In the genomic region with DNA sequence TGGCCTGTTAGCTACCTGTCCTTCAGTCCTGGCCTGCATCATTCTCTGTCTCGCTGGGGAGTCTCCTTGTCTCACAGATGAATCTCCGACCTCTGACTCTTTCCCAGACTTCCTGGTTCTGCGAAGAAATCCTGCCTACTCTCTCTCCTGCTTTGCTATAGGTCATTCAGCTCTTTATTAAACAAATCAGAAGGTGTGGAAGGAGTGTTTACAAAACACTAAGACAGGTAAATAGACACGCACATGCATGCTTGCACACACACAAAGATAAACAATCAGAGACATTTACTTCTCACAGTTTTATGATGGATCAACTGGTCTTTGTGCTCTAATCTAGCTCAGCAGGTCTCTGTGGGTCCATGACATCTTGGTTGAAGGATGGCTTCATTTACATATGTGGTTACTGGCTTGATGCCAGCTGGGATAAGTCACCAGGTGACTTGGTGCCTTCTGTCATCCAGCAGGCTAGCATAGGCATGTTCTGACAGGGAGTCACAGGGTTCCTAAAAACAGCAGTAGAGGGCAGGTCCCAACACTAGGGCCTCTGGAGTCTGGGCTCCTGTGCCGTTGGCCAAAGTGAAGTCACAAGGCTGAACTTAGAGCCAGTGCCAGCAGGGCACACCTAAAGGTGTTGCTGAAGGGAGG, we compare ENCODE assay signal across 20 mouse cellular contexts. TPM values are rescaled to one million over a fixed set of nuclear protein-coding genes. Genes with fewer than 3 reads are reported as not detected.
A peak's percentile ranks its signal among the peaks of the same experiment; 100 is the strongest.
DNase-seq lines count a peak whose midpoint lies in the region; ATAC-seq and TF ChIP-seq lines count a peak whose summit lies in the region.
"Had no signal": no experiment of that assay in that cellular context is flagged by ENCODE, and none has a peak within 500 bp of the region (broad histone marks: within the 10 kb centered on the region; RNA-seq: fewer than 3 reads in every experiment).

No protein-coding gene starts in this region.

- 63% methylated on average over 5 of the region's 5 CpGs for WGBS in cerebellum, adult 2 months
- WGBS in hindbrain, postnatal 0 days, result 82% methylated on average over 5 of the region's 5 CpGs
- WGBS in hindbrain, embryonic 12.5 days, result 88% methylated on average over 5 of the region's 5 CpGs
- 77% methylated on average over 5 of the region's 5 CpGs for WGBS in stomach, embryonic 16.5 days

- peak overlapping the region; percentile 44; the same call in 1 of the 2 replicates for H3K27ac ChIP-seq in cerebellum, adult 2 months (ENCODE audit: insufficient read depth, low read length)
- no peak overlapping the region for H3K27ac ChIP-seq in hindbrain, postnatal 0 days
- no peak overlapping the region for H3K27ac ChIP-seq in hindbrain, embryonic 12.5 days
- peak overlapping the region; percentile 50; the same call in 1 of the 2 replicates for H3K27ac ChIP-seq in stomach, embryonic 16.5 days (ENCODE audit: low read length)
- H3K27ac ChIP-seq: embryonic facial prominence, embryonic 13.5 days; limb, embryonic 12.5 days had no signal

- peak; percentile 32 to 54 for DNase-seq in cerebellum, adult 2 months
- no peak for DNase-seq in cerebellum, adult 11-12 months
- peak; percentile 15 for DNase-seq in hindbrain, postnatal 0 days (ENCODE audit: low spot score)
- peak; percentile 40 for DNase-seq in brain, adult 2 months (ENCODE audit: low read depth, low spot score)
- DNase-seq in testis, postnatal 14 days (ENCODE audit: low spot score), result no peak
- no peak for DNase-seq in yolk sac, embryonic 10.5 days (ENCODE audit: low spot score)
- DNase-seq: B cell, adult 2 months; gastrocnemius, postnatal 25 days; kidney, postnatal 10 days; layer of hippocampus, postnatal 36 days; lung, adult 18-20 months; lung, postnatal 4 days; midbrain, embryonic 14.5 days; thymus, postnatal 14 days had no signal

- H3K4me3 ChIP-seq in cerebellum, adult 2 months (replicated peaks; ENCODE audit: insufficient read depth, low read depth, low read length), result no peak overlapping the region
- H3K4me3 ChIP-seq in hindbrain, postnatal 0 days (ENCODE audit: low read length), result no peak overlapping the region
- H3K4me3 ChIP-seq in hindbrain, embryonic 12.5 days, result no peak overlapping the region
- H3K4me3 ChIP-seq in stomach, embryonic 16.5 days (replicated peaks; ENCODE audit: low read length), result no peak overlapping the region
- H3K4me3 ChIP-seq: embryonic facial prominence, embryonic 13.5 days; limb, embryonic 12.5 days had no signal

- no peak overlapping the region for H3K9ac ChIP-seq in hindbrain, postnatal 0 days (replicated peaks; ENCODE audit: low read length)
- no peak overlapping the region for H3K9ac ChIP-seq in hindbrain, embryonic 12.5 days
- H3K9ac ChIP-seq in stomach, embryonic 16.5 days (ENCODE audit: low read length), result no peak overlapping the region
- H3K9ac ChIP-seq: embryonic facial prominence, embryonic 13.5 days; limb, embryonic 12.5 days had no signal

- H3K9me3 ChIP-seq in hindbrain, postnatal 0 days (ENCODE audit: low read length), result no peaks in the 10 kb centered on the region
- H3K9me3 ChIP-seq in hindbrain, embryonic 12.5 days (replicated peaks), result no peaks in the 10 kb centered on the region
- no peaks in the 10 kb centered on the region for H3K9me3 ChIP-seq in stomach, embryonic 16.5 days (replicated peaks; ENCODE audit: control insufficient read depth, low read length)
- H3K9me3 ChIP-seq: embryonic facial prominence, embryonic 13.5 days; limb, embryonic 12.5 days had no signal

- H3K4me1 ChIP-seq in cerebellum, adult 2 months (ENCODE audit: control insufficient read depth, insufficient read depth, low read length), result peaks cover 5% of the 10 kb centered on the region
- H3K4me1 ChIP-seq in hindbrain, postnatal 0 days (ENCODE audit: insufficient read depth, low read length), result no peaks in the 10 kb centered on the region
- no peaks in the 10 kb centered on the region for H3K4me1 ChIP-seq in hindbrain, embryonic 12.5 days
- H3K4me1 ChIP-seq in stomach, embryonic 16.5 days (ENCODE audit: control insufficient read depth, insufficient read depth, low read length), result no peaks in the 10 kb centered on the region
- H3K4me1 ChIP-seq: embryonic facial prominence, embryonic 13.5 days; limb, embryonic 12.5 days had no signal

- TF ChIP-seq POLR2A in cerebellum, adult 2 months (IDR thresholded peaks at IDR 0.05; ENCODE audit: borderline replicate concordance, insufficient read depth, low read length), result no peak

- H3K4me2 ChIP-seq in hindbrain, postnatal 0 days (ENCODE audit: low read depth, low read length), result no peak overlapping the region
- H3K4me2 ChIP-seq in hindbrain, embryonic 12.5 days (replicated peaks), result no peak overlapping the region
- no peak overlapping the region for H3K4me2 ChIP-seq in stomach, embryonic 16.5 days (ENCODE audit: low read depth, low read length)
- H3K4me2 ChIP-seq: embryonic facial prominence, embryonic 13.5 days; limb, embryonic 12.5 days had no signal

- no peak for TF ChIP-seq CTCF in cerebellum, adult 2 months (IDR thresholded peaks at IDR 0.05; ENCODE audit: borderline replicate concordance, insufficient read depth, low read depth, low read length)
- no peak for TF ChIP-seq CTCF in hindbrain, postnatal 0 days (IDR thresholded peaks at IDR 0.05; ENCODE audit: low read depth)

- peak; percentile 40; the same call in 1 of the 2 replicates for ATAC-seq in hindbrain, postnatal 0 days
- no peak for ATAC-seq in hindbrain, embryonic 12.5 days (ENCODE audit: low FRiP score)
- peak; percentile 84 for ATAC-seq in stomach, embryonic 16.5 days (ENCODE audit: insufficient read depth, low FRiP score)
- ATAC-seq: forebrain, embryonic 14.5 days; inflammation-experienced regulatory T-cells, adult 6 months had no signal

- peaks cover 54% of the 10 kb centered on the region for H3K36me3 ChIP-seq in hindbrain, postnatal 0 days (ENCODE audit: insufficient read depth, low read length)
- peaks cover 84% of the 10 kb centered on the region for H3K36me3 ChIP-seq in hindbrain, embryonic 12.5 days
- H3K36me3 ChIP-seq in stomach, embryonic 16.5 days (ENCODE audit: control insufficient read depth, insufficient read depth, low read length), result peaks cover 11% of the 10 kb centered on the region; the same call in 1 of the 2 replicates

- H3K27me3 ChIP-seq in cerebellum, adult 2 months (ENCODE audit: control insufficient read depth, insufficient read depth, low read length), result no peaks in the 10 kb centered on the region
- H3K27me3 ChIP-seq in hindbrain, postnatal 0 days (ENCODE audit: insufficient read depth, low read length), result no peaks in the 10 kb centered on the region
- no peaks in the 10 kb centered on the region for H3K27me3 ChIP-seq in hindbrain, embryonic 12.5 days
- H3K27me3 ChIP-seq in stomach, embryonic 16.5 days (ENCODE audit: control insufficient read depth, insufficient read depth, low read length), result no peaks in the 10 kb centered on the region
- H3K27me3 ChIP-seq: embryonic facial prominence, embryonic 13.5 days; limb, embryonic 12.5 days had no signal

RNA-seq across cellular contexts. Expression of a gene that starts 16.7 kb away (rescaled TPM):
- 45.7 and 46.2 TPM in 2 replicates for polyA plus RNA-seq in cerebellum, adult 2 months (2012; rRNA removed)
- 8.1 and 8.2 TPM in 2 replicates for total RNA-seq in hindbrain, postnatal 0 days (2014; rRNA removed)
- polyA plus RNA-seq in hindbrain, postnatal 0 days (2015; fragmentation: Nextera tagmentation; extraction: Ambion mirVana), result 25.7 and 26.1 TPM in 2 replicates
- polyA plus RNA-seq in hindbrain, embryonic 12.5 days (2016; fragmentation: Nextera tagmentation; extraction: Ambion mirVana), result 35.0 and 35.4 TPM in 2 replicates
- 23.0 and 25.6 TPM in 2 replicates for polyA plus RNA-seq in stomach, embryonic 16.5 days (2015; fragmentation: Nextera tagmentation; extraction: Ambion mirVana)

RNA-seq across cellular contexts. Expression of a gene that starts 16.7 kb away (rescaled TPM):
- polyA plus RNA-seq in cerebellum, adult 2 months (2012; rRNA removed), result 220 and 242 TPM in 2 replicates
- total RNA-seq in hindbrain, postnatal 0 days (2014; rRNA removed), result 307 and 308 TPM in 2 replicates
- polyA plus RNA-seq in hindbrain, postnatal 0 days (2015; fragmentation: Nextera tagmentation; extraction: Ambion mirVana), result 268 and 287 TPM in 2 replicates
- polyA plus RNA-seq in hindbrain, embryonic 12.5 days (2016; fragmentation: Nextera tagmentation; extraction: Ambion mirVana), result 93.9 and 104 TPM in 2 replicates
- polyA plus RNA-seq in stomach, embryonic 16.5 days (2015; fragmentation: Nextera tagmentation; extraction: Ambion mirVana), result 93.5 and 107 TPM in 2 replicates

RNA-seq across cellular contexts. Expression of a gene that starts 21.6 kb away (rescaled TPM):
- polyA plus RNA-seq in cerebellum, adult 2 months (2012; rRNA removed), result 106 and 119 TPM in 2 replicates
- 60.6 and 83.1 TPM in 2 replicates for total RNA-seq in hindbrain, postnatal 0 days (2014; rRNA removed)
- polyA plus RNA-seq in hindbrain, postnatal 0 days (2015; fragmentation: Nextera tagmentation; extraction: Ambion mirVana), result 62.3 and 64.0 TPM in 2 replicates
- 85.0 and 90.5 TPM in 2 replicates for polyA plus RNA-seq in hindbrain, embryonic 12.5 days (2016; fragmentation: Nextera tagmentation; extraction: Ambion mirVana)
- polyA plus RNA-seq in stomach, embryonic 16.5 days (2015; fragmentation: Nextera tagmentation; extraction: Ambion mirVana), result 79.0 and 84.6 TPM in 2 replicates

RNA-seq across cellular contexts. Expression of a gene that starts 46.6 kb away (rescaled TPM):
- polyA plus RNA-seq in cerebellum, adult 2 months (2012; rRNA removed), result 0.20 and 0.21 TPM in 2 replicates
- total RNA-seq in hindbrain, postnatal 0 days (2014; rRNA removed), result 0.73 and 1.8 TPM in 2 replicates
- polyA plus RNA-seq in hindbrain, postnatal 0 days (2015; fragmentation: Nextera tagmentation; extraction: Ambion mirVana), result 1.6 and 1.9 TPM in 2 replicates
- polyA plus RNA-seq in hindbrain, embryonic 12.5 days (2016; fragmentation: Nextera tagmentation; extraction: Ambion mirVana), result 0.36 and 0.66 TPM in 2 replicates
- polyA plus RNA-seq in stomach, embryonic 16.5 days (2015; fragmentation: Nextera tagmentation; extraction: Ambion mirVana), result 0.35 and 0.79 TPM in 2 replicates
- total RNA-seq: layer of hippocampus, postnatal 36 days had no signal

Comparison
In these comparisons a context has a peak if more than half of its experiments do, and no peak if none do; other contexts are left out.
1. DNase-seq: peak in cerebellum, adult 2 months (2 of 2), hindbrain, postnatal 0 days (single experiment) and brain, adult 2 months (single experiment); none in cerebellum, adult 11-12 months (single experiment), testis, postnatal 14 days (single experiment) and yolk sac, embryonic 10.5 days (single experiment).
2. H3K27ac ChIP-seq: peak in cerebellum, adult 2 months (single experiment) and stomach, embryonic 16.5 days (single experiment); none in hindbrain, postnatal 0 days (single experiment) and hindbrain, embryonic 12.5 days (single experiment).